Mouse (Mus musculus): ENCODE results near the gene Coasy. TPM values are rescaled to one million over a fixed set of nuclear protein-coding genes. Genes with fewer than 3 reads are reported as not detected.
"Not testable (repeated sequence)": the region's sequence is repeated elsewhere in the genome, so short reads cannot be mapped to it uniquely, and the experiment has no call there.

The Coasy gene
- polyA plus RNA-seq, 1 experiment from 2014 or later, result 31.4 TPM

DNA sequence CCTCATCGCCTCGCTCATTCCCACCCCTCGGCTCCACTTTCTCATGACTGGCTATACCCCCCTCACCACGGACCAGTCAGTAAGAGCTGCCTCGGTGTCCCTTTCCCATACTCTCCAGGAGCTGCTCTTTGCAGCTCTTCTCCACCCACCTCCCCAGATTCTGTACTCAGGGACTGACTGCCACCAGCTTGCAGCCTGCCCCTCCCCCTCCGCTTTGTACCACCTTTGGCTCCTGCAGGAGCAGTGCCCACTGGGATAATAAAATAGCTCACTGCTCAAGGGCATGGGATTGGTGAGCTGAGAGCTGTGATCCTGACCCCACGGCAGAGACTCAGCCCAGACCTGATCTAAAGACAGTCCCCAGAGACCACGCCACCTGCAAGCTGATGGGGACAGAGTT lies 42.1 kb downstream of the Coasy start:
- H3K4me3 ChIP-seq (ENCODE audit: control insufficient read depth in 1 of 2, insufficient read depth in 1 of 2, low read depth in 1 of 2, low read length in 2 of 2); H3K27me3 ChIP-seq (ENCODE audit: control insufficient read depth, insufficient read depth, low read length); H3K4me2 ChIP-seq (ENCODE audit: low read length); H3K9ac ChIP-seq (ENCODE audit: low read length); H3K9me3 ChIP-seq (ENCODE audit: control insufficient read depth, low read length); H3K27ac ChIP-seq (replicated peaks in 1 of 2; ENCODE audit: control insufficient read depth in 1 of 2, insufficient read depth in 1 of 2, low read depth in 2 of 2, low read length in 2 of 2); ATAC-seq (ENCODE audit: insufficient number of reproducible peaks, insufficient read depth, low FRiP score, low read depth): not testable (repeated sequence)
- Histone ChIP-seq H3K36me3 (ENCODE audit: control insufficient read depth, insufficient read depth, low read length) (peaks cover 50% of the 10 kb centered on the region), H3K4me1 (ENCODE audit: control insufficient read depth in 2 of 2, insufficient read depth in 2 of 2, low read length in 2 of 2) (peaks cover 3 to 11% of the 10 kb centered on the region in 2 experiments; a peak in 3 of 4 replicates)
- 94% methylated on average over 8 of the region's 8 CpGs for WGBS

DNA sequence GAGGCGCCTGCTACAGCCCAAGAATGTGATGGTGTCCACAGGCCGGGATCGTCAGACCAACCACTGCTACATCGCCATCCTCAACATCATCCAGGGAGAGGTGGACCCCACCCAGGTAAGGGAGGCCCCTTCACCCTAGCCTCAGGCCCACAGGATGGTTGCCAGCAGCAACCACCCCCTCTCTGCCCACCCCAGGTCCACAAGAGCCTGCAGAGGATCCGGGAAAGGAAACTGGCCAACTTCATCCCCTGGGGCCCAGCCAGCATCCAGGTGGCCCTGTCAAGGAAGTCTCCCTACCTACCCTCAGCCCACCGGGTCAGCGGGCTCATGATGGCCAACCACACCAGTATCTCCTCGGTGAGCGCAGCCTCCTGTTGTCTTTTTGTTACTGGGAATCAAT lies 42.6 kb downstream of the Coasy start:
- not testable (repeated sequence) for H3K4me2 ChIP-seq (ENCODE audit: low read length); H3K9me3 ChIP-seq (ENCODE audit: control insufficient read depth, low read length); H3K4me3 ChIP-seq (ENCODE audit: control insufficient read depth in 1 of 2, insufficient read depth in 1 of 2, low read depth in 1 of 2, low read length in 2 of 2); H3K27ac ChIP-seq (replicated peaks in 1 of 2; ENCODE audit: control insufficient read depth in 1 of 2, insufficient read depth in 1 of 2, low read depth in 2 of 2, low read length in 2 of 2); ATAC-seq (ENCODE audit: insufficient number of reproducible peaks, insufficient read depth, low FRiP score, low read depth); H3K9ac ChIP-seq (ENCODE audit: low read length); H3K27me3 ChIP-seq (ENCODE audit: control insufficient read depth, insufficient read depth, low read length)
- Histone ChIP-seq H3K36me3 (ENCODE audit: control insufficient read depth, insufficient read depth, low read length) (peaks cover 50% of the 10 kb centered on the region), H3K4me1 (ENCODE audit: control insufficient read depth in 2 of 2, insufficient read depth in 2 of 2, low read length in 2 of 2) (peaks cover 3 to 13% of the 10 kb centered on the region in 2 experiments)
- WGBS, result 88% methylated on average over 8 of the region's 9 CpGs

DNA sequence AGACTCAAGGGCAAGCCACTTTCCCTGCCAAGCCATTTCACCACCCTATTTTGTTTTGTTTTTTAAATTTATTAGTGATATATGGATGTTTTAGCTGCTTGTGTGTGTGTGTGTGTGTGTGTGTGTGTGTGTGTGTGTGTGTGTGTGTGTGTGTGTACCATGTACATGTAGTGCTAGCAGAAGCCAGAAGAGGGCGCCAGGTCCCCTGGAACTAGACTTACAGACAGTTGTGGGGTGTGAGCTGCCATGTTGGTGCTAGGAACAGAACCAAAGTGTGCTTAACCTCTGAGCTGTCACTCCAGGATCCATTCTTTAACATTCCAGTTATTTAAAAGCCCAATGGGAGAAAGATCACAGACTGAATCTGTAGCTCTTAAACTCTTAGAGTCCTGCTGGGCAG lies 44.7 kb downstream of the Coasy start:
- no peaks in the 10 kb centered on the region for H3K9me3 ChIP-seq (ENCODE audit: control insufficient read depth, low read length)
- ATAC-seq (ENCODE audit: insufficient number of reproducible peaks, insufficient read depth, low FRiP score, low read depth), result no peak
- H3K4me1 ChIP-seq (ENCODE audit: control insufficient read depth in 2 of 2, insufficient read depth in 2 of 2, low read length in 2 of 2), result peaks cover 11 to 15% of the 10 kb centered on the region in 2 experiments; a peak in 3 of 4 replicates
- no peak overlapping the region for H3K4me2 ChIP-seq (ENCODE audit: low read length)
- peaks cover 44% of the 10 kb centered on the region for H3K36me3 ChIP-seq (ENCODE audit: control insufficient read depth, insufficient read depth, low read length)
- H3K9ac ChIP-seq (ENCODE audit: low read length), result no peak overlapping the region
- H3K4me3 ChIP-seq (ENCODE audit: control insufficient read depth in 1 of 2, insufficient read depth in 1 of 2, low read depth in 1 of 2, low read length in 2 of 2), result no peak overlapping the region
- no peak overlapping the region for H3K27ac ChIP-seq (replicated peaks in 1 of 2; ENCODE audit: control insufficient read depth in 1 of 2, insufficient read depth in 1 of 2, low read depth in 2 of 2, low read length in 2 of 2)
- H3K27me3 ChIP-seq (ENCODE audit: control insufficient read depth, insufficient read depth, low read length), result no peaks in the 10 kb centered on the region
- WGBS, result 67% methylated on average over 1 of the region's 1 CpGs

DNA sequence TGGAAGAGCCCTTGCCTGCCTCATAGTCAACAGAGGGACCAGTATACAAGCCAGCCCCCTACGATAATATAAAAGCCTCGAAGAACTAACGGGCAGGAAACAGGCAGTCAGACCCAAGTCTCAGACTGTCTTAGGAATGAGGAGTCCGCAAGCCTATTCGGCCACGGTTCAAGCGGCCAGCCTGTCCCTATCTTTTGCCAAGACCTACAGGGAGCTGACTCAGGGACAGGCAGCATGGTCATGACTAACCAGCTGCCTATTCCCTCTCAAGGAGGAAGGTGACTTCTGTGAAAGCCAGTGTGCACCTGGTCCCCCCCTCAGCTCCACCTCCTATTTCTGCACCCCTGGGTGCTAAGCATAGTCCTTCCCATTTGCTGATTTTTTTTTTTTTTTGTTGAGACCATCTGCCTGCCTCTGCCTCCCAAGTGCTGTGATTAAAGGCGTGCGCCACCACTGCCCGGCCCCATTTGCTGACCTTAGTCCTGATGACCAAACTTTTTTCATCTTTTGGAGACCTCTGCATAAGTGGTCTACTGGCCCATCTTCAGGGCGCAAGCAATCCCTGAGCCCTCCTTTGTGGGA lies 46.7 kb downstream of the Coasy start:
- H3K4me3 ChIP-seq (ENCODE audit: control insufficient read depth in 1 of 2, insufficient read depth in 1 of 2, low read depth in 1 of 2, low read length in 2 of 2), result no peak overlapping the region
- H3K27ac ChIP-seq (replicated peaks in 1 of 2; ENCODE audit: control insufficient read depth in 1 of 2, insufficient read depth in 1 of 2, low read depth in 2 of 2, low read length in 2 of 2), result peak overlapping the region in 1 of 2 experiments; percentile 50; a peak in 1 of 4 replicates

DNA sequence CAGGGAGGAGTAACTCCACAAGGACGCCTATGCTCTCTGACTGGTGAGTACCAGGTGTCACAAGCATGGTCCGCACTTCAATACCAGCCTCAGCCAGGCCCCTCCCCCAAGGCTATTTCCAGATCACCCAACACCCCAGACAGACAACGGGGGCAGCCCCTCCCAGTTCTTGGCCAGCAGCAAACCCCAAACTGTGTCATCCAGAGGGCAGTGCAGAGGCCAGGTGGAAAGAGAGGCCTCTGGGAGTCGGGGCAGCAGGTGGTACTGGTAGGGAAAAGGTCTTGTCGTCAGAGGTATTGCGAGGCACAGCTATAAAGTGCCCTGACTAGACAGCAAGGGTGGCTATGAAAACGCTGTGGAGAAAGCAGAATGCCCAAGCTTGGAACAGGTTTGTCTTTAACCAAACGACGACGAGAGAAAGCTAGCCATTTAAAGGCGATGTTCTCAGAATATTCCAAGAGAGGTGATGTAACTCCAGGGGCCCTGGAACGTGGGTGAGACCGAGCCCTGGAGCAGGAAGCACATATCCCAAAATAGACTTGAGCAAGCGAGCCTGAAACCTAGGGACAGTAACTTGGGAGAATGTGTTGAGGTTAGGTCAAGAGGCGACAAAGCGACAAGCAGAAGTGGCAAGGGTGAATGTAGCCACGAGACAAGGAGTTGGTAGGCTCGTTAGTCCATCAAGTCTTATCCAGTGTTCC lies 47.8 kb downstream of the Coasy start:
- Histone ChIP-seq H3K9ac (ENCODE audit: low read length) (0 out of 2 replicates have a peak overlapping the region, but pooled peaks have one; percentile 4), H3K4me3 (ENCODE audit: control insufficient read depth in 1 of 2, insufficient read depth in 1 of 2, low read depth in 1 of 2, low read length in 2 of 2) (no peak overlapping the region), H3K9me3 (ENCODE audit: control insufficient read depth, low read length) (no peaks in the 10 kb centered on the region), H3K27ac (replicated peaks in 1 of 2; ENCODE audit: control insufficient read depth in 1 of 2, insufficient read depth in 1 of 2, low read depth in 2 of 2, low read length in 2 of 2) (peak overlapping the region; percentile 79 to 90), H3K4me1 (ENCODE audit: control insufficient read depth in 2 of 2, insufficient read depth in 2 of 2, low read length in 2 of 2) (peaks cover 13 to 19% of the 10 kb centered on the region in 2 experiments; a peak in 3 of 4 replicates), H3K27me3 (ENCODE audit: control insufficient read depth, insufficient read depth, low read length) (no peaks in the 10 kb centered on the region), H3K36me3 (ENCODE audit: control insufficient read depth, insufficient read depth, low read length) (peaks cover 19% of the 10 kb centered on the region), H3K4me2 (ENCODE audit: low read length) (peak overlapping the region; percentile 28)
- ATAC-seq (ENCODE audit: insufficient number of reproducible peaks, insufficient read depth, low FRiP score, low read depth), result peak; percentile 64
- WGBS, result 14% methylated on average over 18 of the region's 18 CpGs

More for the DNA sequence above, 46.7 kb downstream of the Coasy start:
- Histone ChIP-seq H3K9ac (ENCODE audit: low read length) (no peak overlapping the region), H3K4me2 (ENCODE audit: low read length) (no peak overlapping the region), H3K36me3 (ENCODE audit: control insufficient read depth, insufficient read depth, low read length) (peaks cover 24% of the 10 kb centered on the region), H3K27me3 (ENCODE audit: control insufficient read depth, insufficient read depth, low read length) (no peaks in the 10 kb centered on the region), H3K4me1 (ENCODE audit: control insufficient read depth in 2 of 2, insufficient read depth in 2 of 2, low read length in 2 of 2) (peaks cover 11 to 15% of the 10 kb centered on the region in 2 experiments; a peak in 3 of 4 replicates), H3K9me3 (ENCODE audit: control insufficient read depth, low read length) (no peaks in the 10 kb centered on the region)
- WGBS, result 78% methylated on average over 11 of the region's 11 CpGs
- no peak for ATAC-seq (ENCODE audit: insufficient number of reproducible peaks, insufficient read depth, low FRiP score, low read depth)

DNA sequence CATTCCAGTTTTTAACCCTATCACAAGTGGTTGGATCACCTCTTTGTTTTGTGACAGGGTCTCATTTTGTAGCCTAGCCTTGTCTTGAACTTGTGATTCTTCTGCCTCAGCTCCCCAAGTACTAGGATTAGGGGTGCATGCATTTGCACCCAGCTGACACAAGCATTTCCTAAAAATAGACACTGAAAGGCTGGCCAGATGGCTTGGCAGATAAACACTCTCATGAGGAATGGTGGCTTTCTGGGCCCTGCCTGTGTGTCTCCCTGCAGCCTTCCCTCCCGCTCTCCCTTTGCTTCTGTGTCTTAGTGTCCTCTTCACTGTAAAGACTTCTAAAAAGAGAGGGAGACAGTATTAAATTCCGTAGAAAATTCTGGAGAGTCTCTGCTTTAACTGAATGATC lies 48.8 kb downstream of the Coasy start:
- Histone ChIP-seq H3K27me3 (ENCODE audit: control insufficient read depth, insufficient read depth, low read length) (no peaks in the 10 kb centered on the region), H3K9ac (ENCODE audit: low read length) (no peak overlapping the region), H3K9me3 (ENCODE audit: control insufficient read depth, low read length) (no peaks in the 10 kb centered on the region), H3K4me2 (ENCODE audit: low read length) (no peak overlapping the region), H3K4me1 (ENCODE audit: control insufficient read depth in 2 of 2, insufficient read depth in 2 of 2, low read length in 2 of 2) (peaks cover 13 to 19% of the 10 kb centered on the region in 2 experiments; a peak in 3 of 4 replicates), H3K4me3 (ENCODE audit: control insufficient read depth in 1 of 2, insufficient read depth in 1 of 2, low read depth in 1 of 2, low read length in 2 of 2) (no peak overlapping the region), H3K36me3 (ENCODE audit: control insufficient read depth, insufficient read depth, low read length) (peaks cover 9% of the 10 kb centered on the region), H3K27ac (replicated peaks in 1 of 2; ENCODE audit: control insufficient read depth in 1 of 2, insufficient read depth in 1 of 2, low read depth in 2 of 2, low read length in 2 of 2) (peak overlapping the region in 1 of 2 experiments; percentile 79; a peak in 2 of 4 replicates)
- ATAC-seq (ENCODE audit: insufficient number of reproducible peaks, insufficient read depth, low FRiP score, low read depth), result no peak
- WGBS, result 87% methylated on average over 2 of the region's 2 CpGs

DNA sequence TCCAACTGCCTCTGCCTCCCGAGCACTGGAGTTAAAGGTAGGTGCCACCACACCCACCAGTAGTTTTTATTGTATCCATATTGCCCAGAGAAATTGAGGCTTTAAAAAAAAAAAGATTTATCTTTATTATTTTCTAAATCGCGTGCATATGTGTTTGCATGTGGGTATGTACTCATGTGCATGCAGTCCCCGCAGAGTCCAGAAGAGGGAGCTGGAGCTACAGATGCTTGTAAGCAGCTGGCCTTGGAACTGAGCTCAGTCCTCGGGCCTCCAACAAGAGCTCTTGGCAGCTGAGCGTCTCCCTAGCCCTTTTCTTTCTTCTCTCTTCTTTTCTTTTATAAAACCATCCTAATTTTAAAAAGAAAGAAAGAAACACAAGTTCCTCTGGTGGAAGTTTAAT lies 49.3 kb downstream of the Coasy start:
- Histone ChIP-seq H3K27me3 (ENCODE audit: control insufficient read depth, insufficient read depth, low read length) (no peaks in the 10 kb centered on the region), H3K4me3 (ENCODE audit: control insufficient read depth in 1 of 2, insufficient read depth in 1 of 2, low read depth in 1 of 2, low read length in 2 of 2) (no peak overlapping the region), H3K4me1 (ENCODE audit: control insufficient read depth in 2 of 2, insufficient read depth in 2 of 2, low read length in 2 of 2) (peaks cover 13 to 19% of the 10 kb centered on the region in 2 experiments; a peak in 3 of 4 replicates), H3K9me3 (ENCODE audit: control insufficient read depth, low read length) (no peaks in the 10 kb centered on the region), H3K9ac (ENCODE audit: low read length) (no peak overlapping the region), H3K4me2 (ENCODE audit: low read length) (no peak overlapping the region), H3K27ac (replicated peaks in 1 of 2; ENCODE audit: control insufficient read depth in 1 of 2, insufficient read depth in 1 of 2, low read depth in 2 of 2, low read length in 2 of 2) (no peak overlapping the region), H3K36me3 (ENCODE audit: control insufficient read depth, insufficient read depth, low read length) (peaks cover 4% of the 10 kb centered on the region)
- 83% methylated on average over 6 of the region's 6 CpGs for WGBS
- ATAC-seq (ENCODE audit: insufficient number of reproducible peaks, insufficient read depth, low FRiP score, low read depth), result no peak
